Mouse (Mus musculus) stomach, postnatal 0 days (tissue): ENCODE data around the gene Itprid2.

Source experiments
- CTCF ChIP-seq: IDR thresholded peaks from 2 replicates; pipeline ENCODE4 v1.5.1; 2016; ENCODE audit warnings: antibody characterized with exemption, low read depth, mild to moderate bottlenecking, moderate library complexity
- EP300 ChIP-seq: optimal IDR thresholded peaks from 2 replicates; pipeline ENCODE3; 2016; ENCODE audit warnings: antibody characterized with exemption

DNA sequence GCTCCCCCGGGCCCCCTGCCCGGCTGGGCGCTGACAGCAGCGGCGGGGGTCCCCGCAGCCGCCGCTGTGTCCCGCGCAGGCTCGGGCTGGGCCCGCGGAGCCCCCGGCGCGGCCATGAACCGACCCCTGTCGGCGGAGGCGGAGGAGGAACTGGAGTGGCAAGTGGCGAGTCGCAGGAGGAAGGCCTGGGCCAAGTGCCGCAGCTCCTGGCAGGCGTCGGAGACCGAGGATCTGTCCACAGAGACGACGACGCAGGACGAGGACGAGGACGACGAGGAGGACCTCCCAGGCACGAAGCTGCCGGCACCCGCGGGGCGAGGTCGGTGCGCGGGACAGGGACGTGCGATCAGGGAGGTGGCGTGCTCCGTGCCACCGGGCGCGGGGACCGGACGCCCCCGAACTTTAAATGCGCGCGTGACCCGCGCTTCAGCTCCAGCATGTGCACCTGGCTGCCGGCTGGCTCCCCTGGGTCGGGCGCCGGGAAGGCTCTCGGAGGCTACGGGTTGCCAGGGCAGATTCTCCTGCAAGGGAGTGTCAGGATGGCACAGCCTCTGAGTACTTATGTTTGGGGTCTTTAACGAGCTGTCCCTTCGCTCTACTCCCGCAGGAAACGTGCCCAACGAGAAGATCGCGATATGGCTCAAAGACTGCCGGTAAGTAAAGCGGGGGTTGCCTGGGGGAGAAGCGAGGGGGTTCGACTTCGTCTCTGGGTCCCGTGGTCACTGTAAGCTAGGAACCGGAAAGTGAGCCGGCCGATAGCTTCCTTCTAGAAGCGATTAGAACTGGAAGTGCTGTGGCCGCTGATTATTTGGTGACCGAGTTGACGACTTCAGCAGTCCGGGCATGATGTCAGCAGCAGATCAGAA, 507 bp downstream of the Itprid2 start:
- peak; percentile 24; the same call in 1 of the 2 replicates for TF ChIP-seq CTCF
- TF ChIP-seq EP300: no peak
